Mouse (Mus musculus): ENCODE data around the gene Commd1.

GRCm38 (mm10) chr11:23007166-23007480 lies 24.9 kb upstream of the Commd1 start:
- TF ChIP-seq USF1 (IDR thresholded peaks at IDR 0.05; ENCODE audit: low read depth, low read length) (no peak), TCF12 (IDR thresholded peaks at IDR 0.05; ENCODE audit: low read depth, low read length) (no peak), POLR2A (IDR thresholded peaks at IDR 0.05; ENCODE audit: control insufficient read depth in 1 of 2, insufficient read depth in 1 of 2, low read depth in 1 of 2, low read length in 2 of 2, poor library complexity in 1 of 2) (no peak)
